Mouse (Mus musculus) heart, adult 2 months (tissue): ENCODE measurements at regions not wholly inside any gene's neighbourhood (a gene's known extent, or its start where the extent isn't known, plus 50 kb on each side); places are given as distances from the start of the nearest gene placed in this dataset.

ENCODE experiments used
- CTCF ChIP-seq: fragments of 200-600 bp; IDR thresholded peaks from 2 replicates; pipeline ENCODE4 v1.8.1; 2022; ENCODE audit warnings: antibody characterized with exemption, mild to moderate bottlenecking, moderate library complexity
- EP300 ChIP-seq: fragments of 200-500 bp; IDR thresholded peaks from 2 replicates; pipeline ENCODE4 v1.6.1; 2011; ENCODE audit warnings: low read depth, low read length, control low read depth; ENCODE audit not compliant: insufficient read depth
- POLR2A ChIP-seq: fragments of 200-500 bp; IDR thresholded peaks from 2 replicates; pipeline ENCODE4 v1.6.1; 2011; ENCODE audit warnings: mild to moderate bottlenecking, low read depth, low read length, control low read depth; ENCODE audit not compliant: insufficient read depth

DNA sequence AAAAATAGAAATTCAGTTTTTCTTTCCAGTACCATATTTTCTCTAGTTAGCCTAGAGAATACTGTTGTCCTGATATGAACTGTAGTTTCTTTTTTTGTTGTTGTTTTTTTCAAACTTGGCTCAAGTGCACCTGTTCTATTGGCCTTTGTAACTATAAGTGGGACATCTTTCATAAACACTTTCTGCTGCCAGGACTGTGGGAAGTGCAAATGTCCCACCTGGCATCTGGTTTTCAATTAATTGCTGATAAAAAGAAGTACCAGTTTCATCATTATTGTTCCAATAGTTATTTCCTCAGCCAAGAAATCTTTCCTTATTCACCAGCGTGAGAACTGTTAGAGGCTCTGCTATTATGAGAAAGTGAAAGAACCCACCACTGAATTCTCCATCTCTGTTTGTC, 695.0 kb downstream of the Epha4 start:
- TF ChIP-seq EP300, result no peak
- no peak for TF ChIP-seq POLR2A
- no peak for TF ChIP-seq CTCF
